8 mouse cellular contexts compared by ENCODE assay signal in the genomic region with DNA sequence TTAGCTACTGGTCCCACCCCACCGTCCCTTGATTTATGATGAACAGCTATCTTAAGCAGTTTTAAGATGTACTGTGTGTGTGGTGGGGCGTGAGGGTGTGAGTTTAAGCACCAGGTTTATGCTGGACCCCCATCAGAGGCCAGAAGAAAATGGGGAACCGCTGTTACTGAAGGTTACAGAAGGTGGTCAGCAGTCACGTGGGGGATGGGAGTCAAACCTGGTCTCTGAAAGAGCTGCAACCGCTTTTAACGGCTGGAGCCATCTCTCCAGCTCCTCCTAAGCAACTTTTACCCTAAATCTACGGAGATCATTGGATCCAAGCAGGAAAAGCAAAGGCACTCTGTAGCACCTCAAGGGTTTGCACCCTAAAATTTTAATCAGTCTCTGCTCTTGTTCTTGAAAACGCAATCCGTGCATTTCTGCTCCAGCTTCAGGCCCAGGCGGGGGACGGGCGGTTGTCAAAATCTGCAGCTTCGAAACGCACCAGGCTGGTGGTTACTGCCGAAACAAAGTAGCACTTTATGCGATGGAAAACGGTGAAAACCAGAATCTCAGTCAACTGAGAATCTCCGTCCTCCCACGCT. TPM values are rescaled to one million over a fixed set of nuclear protein-coding genes. Genes with fewer than 3 reads are reported as not detected.
DNase-seq lines count a peak whose midpoint lies in the region; ATAC-seq and TF ChIP-seq lines count a peak whose summit lies in the region.

No protein-coding gene starts in this region.

- H3K4me2 ChIP-seq in heart, embryonic 12.5 days: peak overlapping the region; percentile 88
- H3K4me2 ChIP-seq in embryonic facial prominence, embryonic 12.5 days (replicated peaks): peak overlapping the region; percentile 84
- peak overlapping the region; percentile 64 for H3K4me2 ChIP-seq in hindbrain, postnatal 0 days (ENCODE audit: low read depth, low read length)

- H3K9me3 ChIP-seq in heart, embryonic 12.5 days (replicated peaks): no peaks in the 10 kb centered on the region
- no peaks in the 10 kb centered on the region for H3K9me3 ChIP-seq in ES-E14 (ENCODE audit: control insufficient read depth, insufficient read depth, low read depth, low read length)
- no peaks in the 10 kb centered on the region for H3K9me3 ChIP-seq in embryonic facial prominence, embryonic 12.5 days
- H3K9me3 ChIP-seq in hindbrain, postnatal 0 days (ENCODE audit: low read length): no peaks in the 10 kb centered on the region

- H3K4me1 ChIP-seq in heart, embryonic 12.5 days (replicated peaks): 0 out of 2 replicates have a peak, but pooled peaks cover 5% of the 10 kb centered on the region
- peaks cover 0 to 3% of the 10 kb centered on the region in 2 experiments; a peak in 1 of 4 replicates for H3K4me1 ChIP-seq in ES-E14 (ENCODE audit: control insufficient read depth in 2 of 2, insufficient read depth in 2 of 2, low read length in 2 of 2, poor library complexity in 1 of 2)
- H3K4me1 ChIP-seq in embryonic facial prominence, embryonic 12.5 days: peaks cover 10% of the 10 kb centered on the region; the same call in 1 of the 2 replicates
- peaks cover 7% of the 10 kb centered on the region for H3K4me1 ChIP-seq in hindbrain, postnatal 0 days (ENCODE audit: insufficient read depth, low read length)

- peak; percentile 37 for ATAC-seq in heart, embryonic 12.5 days (ENCODE audit: insufficient number of reproducible peaks, low FRiP score)
- peak; percentile 57; the same call in 1 of the 2 replicates for ATAC-seq in embryonic facial prominence, embryonic 12.5 days (ENCODE audit: insufficient number of reproducible peaks, insufficient read depth, low FRiP score, low TSS enrichment)
- peak; percentile 13 for ATAC-seq in hindbrain, postnatal 0 days
- peak; percentile 11 for ATAC-seq in megakaryocyte progenitor cell, adult 5-6 weeks (replicated peaks; ENCODE audit: poor library complexity)

- peak overlapping the region; percentile 64 for H3K9ac ChIP-seq in heart, embryonic 12.5 days
- H3K9ac ChIP-seq in ES-E14 (ENCODE audit: insufficient read depth, low read depth, low read length, poor library complexity, severe bottlenecking): peak overlapping the region; percentile 90
- H3K9ac ChIP-seq in embryonic facial prominence, embryonic 12.5 days: peak overlapping the region; percentile 87
- H3K9ac ChIP-seq in hindbrain, postnatal 0 days (replicated peaks; ENCODE audit: low read length): peak overlapping the region; percentile 94

- no peak overlapping the region for H3K27ac ChIP-seq in heart, embryonic 12.5 days (ENCODE audit: poor library complexity, severe bottlenecking)
- no peak overlapping the region for H3K27ac ChIP-seq in ES-E14 (ENCODE audit: insufficient read depth, low read depth, low read length, poor library complexity, severe bottlenecking)
- peak overlapping the region; percentile 84; the same call in 1 of the 2 replicates for H3K27ac ChIP-seq in embryonic facial prominence, embryonic 12.5 days
- H3K27ac ChIP-seq in hindbrain, postnatal 0 days: peak overlapping the region; percentile 90

- in situ Hi-C loops in ES-E14 (cut with MboI; ENCODE audit: low sequenced_read_pairs in 2 of 2, unreplicated experiment in 2 of 2): no loop called here

- 0 out of 2 replicates have a peak, but pooled peaks cover 5% of the 10 kb centered on the region for H3K27me3 ChIP-seq in heart, embryonic 12.5 days (replicated peaks)
- H3K27me3 ChIP-seq in embryonic facial prominence, embryonic 12.5 days: no peaks in the 10 kb centered on the region
- H3K27me3 ChIP-seq in hindbrain, postnatal 0 days (ENCODE audit: insufficient read depth, low read length): no peaks in the 10 kb centered on the region

- 5% methylated on average over 19 of the region's 19 CpGs for WGBS in heart, embryonic 12.5 days
- 6% methylated on average over 19 of the region's 19 CpGs for WGBS in embryonic facial prominence, embryonic 12.5 days
- 6% methylated on average over 19 of the region's 19 CpGs for WGBS in hindbrain, postnatal 0 days

- DNase-seq in heart, postnatal 4 days: no peak
- no peak for DNase-seq in ES-E14 (ENCODE audit: low read depth, low spot score)
- peak; percentile 61 for DNase-seq in hindbrain, postnatal 0 days (ENCODE audit: low spot score)
- no peak for DNase-seq in natural killer cell, adult 2 months (ENCODE audit: low spot score in 2 of 2)
- DNase-seq in layer of hippocampus, postnatal 10 days (ENCODE audit: low spot score in 2 of 2): no peak

- no peak for TF ChIP-seq CTCF in hindbrain, postnatal 0 days (IDR thresholded peaks at IDR 0.05; ENCODE audit: low read depth)

- no peaks in the 10 kb centered on the region for H3K36me3 ChIP-seq in heart, embryonic 12.5 days
- no peaks in the 10 kb centered on the region for H3K36me3 ChIP-seq in ES-E14 (ENCODE audit: control insufficient read depth, insufficient read depth, low read length, poor library complexity, severe bottlenecking)
- no peaks in the 10 kb centered on the region for H3K36me3 ChIP-seq in embryonic facial prominence, embryonic 12.5 days
- no peaks in the 10 kb centered on the region for H3K36me3 ChIP-seq in hindbrain, postnatal 0 days (ENCODE audit: insufficient read depth, low read length)

- H3K4me3 ChIP-seq in heart, embryonic 12.5 days: peak overlapping the region; percentile 85
- H3K4me3 ChIP-seq in ES-E14 (ENCODE audit: insufficient read depth in 1 of 2, low read depth in 1 of 2, low read length in 2 of 2, poor library complexity in 1 of 2, severe bottlenecking in 1 of 2): peak overlapping the region; percentile 82 to 88
- H3K4me3 ChIP-seq in embryonic facial prominence, embryonic 12.5 days: peak overlapping the region; percentile 90
- H3K4me3 ChIP-seq in hindbrain, postnatal 0 days (ENCODE audit: low read length): peak overlapping the region; percentile 100

TF ChIP-seq in ES-E14, 5 proteins besides CTCF, POLR2A, EP300 and RAD21:
- TF ChIP-seq MAFK (IDR thresholded peaks at IDR 0.05; ENCODE audit: insufficient read depth, low read depth, low read length) (no peak), ZC3H11A (IDR thresholded peaks at IDR 0.05; ENCODE audit: borderline replicate concordance, low read depth, low read length) (no peak), CHD2 (IDR thresholded peaks at IDR 0.05; ENCODE audit: low read depth, low read length) (no peak), HCFC1 (IDR thresholded peaks at IDR 0.05; ENCODE audit: borderline replicate concordance, insufficient read depth, low read length) (no peak), ZNF384 (IDR thresholded peaks at IDR 0.05; ENCODE audit: low read depth, low read length) (no peak)
TF ChIP-seq in ES-E14: peak in this region for 0.

RNA-seq across cellular contexts. Expression of a gene that starts 0.5 kb away (rescaled TPM):
- 22.8 and 24.2 TPM in 2 replicates for polyA plus RNA-seq in heart, embryonic 12.5 days (2016; fragmentation: Nextera tagmentation; extraction: Ambion mirVana)
- 10 to 100 TPM; 27.3 to 29.4 TPM for total RNA-seq in heart, postnatal 4 days (2021)
- 19.4 and 28.0 TPM in 2 replicates for total RNA-seq in ES-E14 (2012; rRNA removed)
- 37.5 and 39.1 TPM in 2 replicates for polyA plus RNA-seq in embryonic facial prominence, embryonic 12.5 days (2016; fragmentation: Nextera tagmentation; extraction: Ambion mirVana)
- 13.5 and 25.6 TPM in 2 replicates for total RNA-seq in hindbrain, postnatal 0 days (2014; rRNA removed)
- 43.1 and 45.1 TPM in 2 replicates for polyA plus RNA-seq in hindbrain, postnatal 0 days (2015; fragmentation: Nextera tagmentation; extraction: Ambion mirVana)
- total RNA-seq in megakaryocyte progenitor cell, adult 5-6 weeks (2015): 23.4 and 31.9 TPM in 2 replicates
- total RNA-seq in megakaryocyte progenitor cell, adult 5-6 weeks (2017): 23.7 and 26.9 TPM in 2 replicates
- 10 to 100 TPM; 50.1 to 60.0 TPM for total RNA-seq in layer of hippocampus, postnatal 10 days (2021)

RNA-seq across cellular contexts. Expression of a gene that starts 41.6 kb away (rescaled TPM):
- polyA plus RNA-seq in heart, embryonic 12.5 days (2016; fragmentation: Nextera tagmentation; extraction: Ambion mirVana): 0.15 and 0.87 TPM in 2 replicates
- not detected for total RNA-seq in heart, postnatal 4 days (2021)
- 0.80 and 1.3 TPM in 2 replicates for total RNA-seq in ES-E14 (2012; rRNA removed)
- polyA plus RNA-seq in embryonic facial prominence, embryonic 12.5 days (2016; fragmentation: Nextera tagmentation; extraction: Ambion mirVana): 0.28 TPM in 1 of 2 replicates, not detected in the other
- total RNA-seq in hindbrain, postnatal 0 days (2014; rRNA removed): not detected in 2 replicates
- polyA plus RNA-seq in hindbrain, postnatal 0 days (2015; fragmentation: Nextera tagmentation; extraction: Ambion mirVana): not detected in 2 replicates
- not detected in 2 replicates for total RNA-seq in megakaryocyte progenitor cell, adult 5-6 weeks (2015)
- not detected in 2 replicates for total RNA-seq in megakaryocyte progenitor cell, adult 5-6 weeks (2017)
- not detected for total RNA-seq in layer of hippocampus, postnatal 10 days (2021)

Comparison
In these comparisons a context has a peak if more than half of its experiments do, and no peak if none do; other contexts are left out.
1. H3K27ac ChIP-seq: peak in embryonic facial prominence, embryonic 12.5 days (single experiment) and hindbrain, postnatal 0 days (single experiment); none in heart, embryonic 12.5 days (single experiment) and ES-E14 (single experiment).
2. Peak in every context shown above with its lines, with median percentiles within 50 percentile points of each other: ATAC-seq, H3K4me2 ChIP-seq, H3K4me3 ChIP-seq and H3K9ac ChIP-seq.